Mouse (Mus musculus) testis, adult 2 months (tissue): ENCODE results near the gene Ggnbp2.

Experiments used
- CTCF ChIP-seq: fragments of 200-500 bp; IDR thresholded peaks from 2 replicates; pipeline ENCODE4 v1.5.1; 2012; ENCODE audit warnings: low read depth, mild to moderate bottlenecking, inconsistent platforms, low read length, moderate library complexity; ENCODE audit not compliant: control insufficient read depth, insufficient read depth, insufficient replicate concordance
- POLR2A ChIP-seq: fragments of 200-500 bp; IDR thresholded peaks from 2 replicates; pipeline ENCODE4 v1.6.1; 2012; ENCODE audit warnings: low read depth, mild to moderate bottlenecking, inconsistent platforms, low read length, moderate library complexity; ENCODE audit not compliant: control insufficient read depth

DNA sequence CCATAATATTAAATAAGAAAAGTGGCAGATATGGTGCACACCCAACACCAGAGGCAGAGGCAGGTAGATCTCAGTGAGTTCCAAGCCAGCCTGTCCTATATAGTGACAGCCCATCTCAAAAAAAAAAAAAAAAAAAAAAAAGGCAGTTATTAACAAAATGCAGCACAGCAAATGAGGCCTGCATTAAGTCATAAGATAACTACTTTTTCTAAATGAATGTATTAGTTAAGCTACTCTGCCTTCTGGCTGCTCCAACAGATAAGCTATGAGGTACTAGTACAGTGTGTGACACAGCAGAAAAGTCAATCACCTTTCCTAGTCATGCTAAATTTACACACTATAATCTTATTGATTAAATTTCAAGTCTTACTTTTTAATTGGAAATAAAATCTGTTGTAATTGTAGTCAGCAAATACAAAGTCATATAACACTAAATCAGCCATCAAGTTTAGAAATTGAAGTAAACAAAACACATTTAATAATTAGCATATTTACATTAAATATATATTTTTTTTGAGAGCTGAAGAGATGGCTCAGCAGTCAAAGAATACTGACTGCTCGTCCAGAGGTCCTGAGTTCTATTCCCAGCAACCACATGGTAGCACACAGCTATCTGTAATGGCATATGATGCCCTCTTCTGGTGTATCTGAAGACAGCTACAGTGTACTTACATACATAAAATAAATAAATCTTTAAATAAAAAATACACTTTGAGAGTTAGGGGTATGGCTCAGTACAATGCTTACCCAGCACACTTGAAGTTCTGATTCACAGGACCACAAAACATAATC is 2.6 kb upstream of the Ggnbp2 start:
- TF ChIP-seq POLR2A (no peak), CTCF (no peak)
